Comparison of ENCODE assay signal across 8 mouse cellular contexts in genomic region chr1:64255554-64256295, GRCm38 (mm10).
DNase-seq lines count a peak whose midpoint lies in the region.

No protein-coding gene starts in this region.

- DNase-seq in ES-CJ7 (ENCODE audit: low read depth, low spot score) (peak; percentile 6), liver (no peak)
- DNase-seq in adrenal gland, postnatal 10 days, result peak; percentile 42
- DNase-seq in embryonic facial prominence, embryonic 10.5 days (ENCODE audit: low spot score), result no peak
- peak; percentile 13 to 14 for DNase-seq in left cerebral cortex, postnatal 14 days (ENCODE audit: low spot score in 2 of 2)
- DNase-seq in T-cell, adult 2 months (ENCODE audit: low spot score), result no peak
- no peak for DNase-seq in lung, postnatal 36 days
- no peak for DNase-seq in thymus, postnatal 10 days (ENCODE audit: low spot score in 2 of 2)

- H3K27ac ChIP-seq in embryonic facial prominence, embryonic 10.5 days (replicated peaks), result 0 out of 2 replicates have a peak overlapping the region, but pooled peaks have one; percentile 19

- no peak overlapping the region for H3K4me3 ChIP-seq in embryonic facial prominence, embryonic 10.5 days

- H3K9me3 ChIP-seq in embryonic facial prominence, embryonic 10.5 days, result no peaks in the 10 kb centered on the region

- no peaks in the 10 kb centered on the region for H3K36me3 ChIP-seq in embryonic facial prominence, embryonic 10.5 days (replicated peaks)

- peaks cover 14% of the 10 kb centered on the region; the same call in 1 of the 2 replicates for H3K4me1 ChIP-seq in embryonic facial prominence, embryonic 10.5 days

- no peaks in the 10 kb centered on the region for H3K27me3 ChIP-seq in embryonic facial prominence, embryonic 10.5 days (replicated peaks; ENCODE audit: low read depth, poor library complexity, severe bottlenecking)

- intact Hi-C loops in left cerebral cortex, postnatal 14 days (cut with DNase I), result no loop called here

- WGBS in embryonic facial prominence, embryonic 10.5 days, result 81% methylated on average over 14 of the region's 14 CpGs

Comparison
In these comparisons a context has a peak if more than half of its experiments do, and no peak if none do; other contexts are left out.
1. DNase-seq: peak in ES-CJ7 (single experiment), adrenal gland, postnatal 10 days (single experiment) and left cerebral cortex, postnatal 14 days (2 of 2); none in embryonic facial prominence, embryonic 10.5 days (single experiment), T-cell, adult 2 months (single experiment), liver (single experiment), lung, postnatal 36 days (single experiment) and thymus, postnatal 10 days (0 of 2).